Mouse (Mus musculus) MEL (cell line): ENCODE measurements at regions not wholly inside any gene's neighbourhood (a gene's known extent, or its start where the extent isn't known, plus 50 kb on each side); places are given as distances from the start of the nearest gene placed in this dataset.

ENCODE experiments used
- BHLHE40 ChIP-seq: IDR thresholded peaks from 2 replicates; pipeline ENCODE4 v1.6.1; 2012; ENCODE audit warnings: low read depth, mild to moderate bottlenecking, inconsistent platforms, low read length, improper control_type of control experiment, borderline replicate concordance
- CTCF ChIP-seq, 3 experiments: IDR thresholded peaks in 2 of 3; conservative IDR thresholded peaks in 1 of 3; 2 replicates each; pipeline ENCODE4 v1.5.1; 2011 to 2012; ENCODE audit warnings: low read length in 3 of 3, low read depth in 2 of 3, mild to moderate bottlenecking in 2 of 3, improper control_type of control experiment in 1 of 3, inconsistent platforms in 1 of 3, mixed read lengths in 1 of 3, moderate library complexity in 1 of 3; ENCODE audit not compliant: control insufficient read depth in 1 of 3, insufficient read depth in 1 of 3, poor library complexity in 1 of 3, severe bottlenecking in 1 of 3
- E2F4 ChIP-seq: IDR thresholded peaks from 2 replicates; pipeline ENCODE4 v1.6.1; 2011; ENCODE audit warnings: low read depth, low read length, improper control_type of control experiment, borderline replicate concordance
- JUND ChIP-seq: IDR thresholded peaks from 2 replicates; pipeline ENCODE4 v1.6.1; 2011; ENCODE audit warnings: low read depth, mild to moderate bottlenecking, improper control_type of control experiment, low read length
- MAX ChIP-seq: IDR thresholded peaks from 2 replicates; pipeline ENCODE4 v1.6.1; 2011; ENCODE audit warnings: low read length, improper control_type of control experiment
- POLR2A ChIP-seq, 2 experiments: IDR thresholded peaks; 2 replicates each; pipeline ENCODE4 v1.6.1; 2011 to 2012; ENCODE audit warnings: low read length in 2 of 2, mild to moderate bottlenecking in 2 of 2, control low read depth in 1 of 2, improper control_type of control experiment in 1 of 2, low read depth in 1 of 2, moderate library complexity in 1 of 2; ENCODE audit not compliant: control insufficient read depth in 1 of 2, insufficient read depth in 1 of 2, poor library complexity in 1 of 2
- TAL1 ChIP-seq: IDR thresholded peaks from 2 replicates; pipeline ENCODE4 v1.6.1; 2012; ENCODE audit warnings: mild to moderate bottlenecking, inconsistent platforms, low read length, moderate library complexity, mixed read lengths
- ZC3H11A ChIP-seq: IDR thresholded peaks from 2 replicates; pipeline ENCODE4 v1.6.1; 2012; ENCODE audit warnings: low read depth, mild to moderate bottlenecking, inconsistent platforms, low read length, improper control_type of control experiment
- ZMIZ1 ChIP-seq: IDR thresholded peaks from 2 replicates; pipeline ENCODE4 v1.6.1; 2012; ENCODE audit warnings: low read depth, mild to moderate bottlenecking, inconsistent platforms, low read length, improper control_type of control experiment, moderate library complexity

- no peak for TF ChIP-seq E2F4
- no peak for TF ChIP-seq ZMIZ1
- no peak for TF ChIP-seq CTCF (IDR thresholded peaks at IDR 0.05 in 2 of 3, conservative IDR thresholded peaks at IDR 0.05 in 1 of 3; ENCODE audit: control insufficient read depth in 1 of 3, insufficient read depth in 1 of 3, low read depth in 2 of 3, low read length in 3 of 3, poor library complexity in 1 of 3, severe bottlenecking in 1 of 3)
- TF ChIP-seq POLR2A (IDR thresholded peaks at IDR 0.05; ENCODE audit: control insufficient read depth in 1 of 2, insufficient read depth in 1 of 2, low read depth in 1 of 2, low read length in 2 of 2, poor library complexity in 1 of 2), result no peak
- no peak for TF ChIP-seq TAL1
- no peak for TF ChIP-seq BHLHE40
- TF ChIP-seq MAX, result no peak
- no peak for TF ChIP-seq ZC3H11A
- TF ChIP-seq JUND, result no peak
These were observed 67.7 kb upstream of the Gm26897 start for GRCm38 (mm10) chr5:111666007-111666406.
